ENCODE assay signal across 22 mouse cellular contexts in the genomic region with DNA sequence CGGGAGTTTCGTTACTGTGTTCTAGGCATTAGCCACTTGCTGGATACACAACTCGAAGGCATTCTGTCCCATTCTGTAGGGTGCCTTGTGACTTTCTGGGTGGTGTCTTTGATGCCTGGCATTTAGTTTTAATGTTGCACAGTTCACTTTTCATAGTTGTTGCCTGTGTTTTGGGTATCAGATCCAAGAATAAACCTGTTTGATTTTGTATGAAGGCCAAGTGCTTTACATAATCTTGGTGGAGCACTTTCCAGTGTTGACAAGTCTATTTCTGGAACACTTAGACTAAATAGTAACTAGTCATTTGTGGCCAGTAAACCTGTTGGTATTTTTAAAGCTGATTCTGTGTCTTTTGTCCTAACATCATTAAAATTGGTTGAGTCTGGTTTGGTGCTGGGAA.
A peak's percentile ranks its signal among the peaks of the same experiment; 100 is the strongest.
DNase-seq lines count a peak whose midpoint lies in the region; TF ChIP-seq lines count a peak whose summit lies in the region.
"Had no signal": no experiment of that assay in that cellular context is flagged by ENCODE, and none has a peak within 500 bp of the region (broad histone marks: within the 10 kb centered on the region; RNA-seq: fewer than 3 reads in every experiment).

No protein-coding gene starts in this region.

- no peak for TF ChIP-seq CTCF in heart, adult 2 months (IDR thresholded peaks at IDR 0.05)
- no peak for TF ChIP-seq CTCF in kidney, adult 2 months (conservative IDR thresholded peaks at IDR 0.05; ENCODE audit: insufficient read depth, insufficient read length, low read depth, low read length)
- no peak for TF ChIP-seq CTCF in lung, adult 2 months (IDR thresholded peaks at IDR 0.05; ENCODE audit: insufficient read depth, low read length)

- no peak for DNase-seq in heart, adult 2 months
- DNase-seq in heart, embryonic 10.5 days (ENCODE audit: low spot score), result no peak
- peak; percentile 29 for DNase-seq in kidney, adult 2 months
- no peak for DNase-seq in kidney, adult 18-20 months
- peak; percentile 47 for DNase-seq in lung, postnatal 36 days
- DNase-seq in lung, adult 2 months, result no peak
- DNase-seq in retina, postnatal 1 day, result no peak
- DNase-seq: adrenal gland, postnatal 25 days; cerebellum, adult 9-11 months; gastrocnemius, postnatal 36 days; left cerebral cortex, postnatal 4 days; thymus, postnatal 25 days had no signal

- H3K36me3 ChIP-seq in heart, adult 2 months (ENCODE audit: control insufficient read depth, insufficient read depth, low read length), result peaks cover 3% of the 10 kb centered on the region
- H3K36me3 ChIP-seq in heart, embryonic 10.5 days, result no peaks in the 10 kb centered on the region
- no peaks in the 10 kb centered on the region for H3K36me3 ChIP-seq in kidney, adult 2 months (ENCODE audit: control insufficient read depth, insufficient read depth, low read length)
- H3K36me3 ChIP-seq: embryonic facial prominence, embryonic 10.5 days; forebrain, embryonic 15.5 days; hindbrain, embryonic 10.5 days; intestine, embryonic 15.5 days; limb, embryonic 15.5 days; midbrain, embryonic 10.5 days; neural tube, embryonic 13.5 days had no signal

- no peak overlapping the region for H3K4me3 ChIP-seq in heart, adult 2 months
- no peak overlapping the region for H3K4me3 ChIP-seq in heart, embryonic 10.5 days
- H3K4me3 ChIP-seq in kidney, adult 2 months (ENCODE audit: insufficient read depth, low read depth, low read length), result no peak overlapping the region
- H3K4me3 ChIP-seq in lung, adult 2 months (replicated peaks; ENCODE audit: extremely low read depth, low read depth, low read length), result no peak overlapping the region
- H3K4me3 ChIP-seq: embryonic facial prominence, embryonic 10.5 days; forebrain, embryonic 15.5 days; hindbrain, embryonic 10.5 days; intestine, embryonic 15.5 days; left cerebral cortex, adult 2 months; limb, embryonic 15.5 days; midbrain, embryonic 10.5 days; myocyte; neural tube, embryonic 13.5 days had no signal

- H3K27ac ChIP-seq in heart, adult 2 months, result peak overlapping the region; percentile 64
- no peak overlapping the region for H3K27ac ChIP-seq in heart, embryonic 10.5 days
- peak overlapping the region; percentile 28; the same call in 1 of the 2 replicates for H3K27ac ChIP-seq in kidney, adult 2 months (ENCODE audit: insufficient read depth, low read depth, low read length)
- H3K27ac ChIP-seq: embryonic facial prominence, embryonic 10.5 days; forebrain, embryonic 15.5 days; hindbrain, embryonic 10.5 days; intestine, embryonic 15.5 days; kidney, postnatal 0 days; left cerebral cortex, adult 2 months; limb, embryonic 15.5 days; midbrain, embryonic 10.5 days; neural tube, embryonic 13.5 days had no signal

- intact Hi-C loops in heart, adult 2 months (cut with DNase I), result loop anchor here (5.0 kb wide), 1 partner anchor 80 kb away; no protein-coding TSS in a partner anchor

- no peaks in the 10 kb centered on the region for H3K79me2 ChIP-seq in heart, adult 2 months (replicated peaks; ENCODE audit: control insufficient read depth, insufficient read depth, low read length)

- TF ChIP-seq POLR2A in heart, adult 2 months (IDR thresholded peaks at IDR 0.05; ENCODE audit: insufficient read depth, low read depth, low read length), result no peak
- TF ChIP-seq POLR2A in kidney, adult 2 months (IDR thresholded peaks at IDR 0.05; ENCODE audit: low read depth, low read length), result no peak
- TF ChIP-seq POLR2A in lung, adult 2 months (IDR thresholded peaks at IDR 0.05; ENCODE audit: borderline replicate concordance, extremely low read depth, low read depth, low read length), result no peak

- WGBS in heart, adult 2 months, result 62% methylated on average over 3 of the region's 3 CpGs
- WGBS in heart, embryonic 10.5 days, result 77% methylated on average over 3 of the region's 3 CpGs
- 86% methylated on average over 3 of the region's 3 CpGs for WGBS in kidney, adult 2 months
- WGBS in lung, adult 2 months, result 70% methylated on average over 3 of the region's 3 CpGs

- peaks cover 6% of the 10 kb centered on the region for H3K4me1 ChIP-seq in heart, adult 2 months (ENCODE audit: control insufficient read depth, insufficient read depth, low read length)
- peaks cover 12% of the 10 kb centered on the region for H3K4me1 ChIP-seq in heart, embryonic 10.5 days
- peaks cover 5% of the 10 kb centered on the region for H3K4me1 ChIP-seq in kidney, adult 2 months (ENCODE audit: control insufficient read depth, insufficient read depth, low read length)
- H3K4me1 ChIP-seq in lung, adult 2 months (ENCODE audit: control insufficient read depth, insufficient read depth, low read length), result peaks cover 7% of the 10 kb centered on the region
- H3K4me1 ChIP-seq: hindbrain, embryonic 10.5 days; midbrain, embryonic 10.5 days; neural tube, embryonic 13.5 days had no signal

- H3K27me3 ChIP-seq in heart, adult 2 months (ENCODE audit: control insufficient read depth, insufficient read depth, low read length), result no peaks in the 10 kb centered on the region
- no peaks in the 10 kb centered on the region for H3K27me3 ChIP-seq in heart, embryonic 10.5 days (ENCODE audit: insufficient read depth, poor library complexity, severe bottlenecking)
- H3K27me3 ChIP-seq in kidney, adult 2 months (replicated peaks; ENCODE audit: control insufficient read depth, insufficient read depth, low read length), result no peaks in the 10 kb centered on the region
- H3K27me3 ChIP-seq: forebrain, embryonic 15.5 days; intestine, embryonic 15.5 days; limb, embryonic 15.5 days; neural tube, embryonic 13.5 days had no signal

- no peak for TF ChIP-seq EP300 in heart, adult 2 months (IDR thresholded peaks at IDR 0.05; ENCODE audit: insufficient read depth, low read depth, low read length)

- H3K9me3 ChIP-seq in heart, embryonic 10.5 days, result no peaks in the 10 kb centered on the region
- H3K9me3 ChIP-seq: embryonic facial prominence, embryonic 10.5 days; forebrain, embryonic 15.5 days; hindbrain, embryonic 10.5 days; intestine, embryonic 15.5 days; limb, embryonic 15.5 days; midbrain, embryonic 10.5 days; neural tube, embryonic 13.5 days had no signal

- H3K9ac ChIP-seq in heart, adult 2 months (ENCODE audit: low read depth, low read length), result 0 out of 2 replicates have a peak overlapping the region, but pooled peaks have one; percentile 20
- H3K9ac ChIP-seq: forebrain, embryonic 15.5 days; intestine, embryonic 15.5 days; limb, embryonic 15.5 days; neural tube, embryonic 13.5 days had no signal

Comparison
In these comparisons a context has a peak if more than half of its experiments do, and no peak if none do; other contexts are left out.
1. DNase-seq: peak in kidney, adult 2 months (single experiment) and lung, postnatal 36 days (single experiment); none in heart, adult 2 months (0 of 2), heart, embryonic 10.5 days (single experiment), kidney, adult 18-20 months (single experiment), lung, adult 2 months (single experiment) and retina, postnatal 1 day (single experiment).